Mouse (Mus musculus): ENCODE results near the gene Pik3ip1. TPM values are rescaled to one million over a fixed set of nuclear protein-coding genes. Genes with fewer than 3 reads are reported as not detected.

Pik3ip1 gene
- polyA plus RNA-seq, 1 experiment from 2014 or later, result 25.5 TPM

DNA sequence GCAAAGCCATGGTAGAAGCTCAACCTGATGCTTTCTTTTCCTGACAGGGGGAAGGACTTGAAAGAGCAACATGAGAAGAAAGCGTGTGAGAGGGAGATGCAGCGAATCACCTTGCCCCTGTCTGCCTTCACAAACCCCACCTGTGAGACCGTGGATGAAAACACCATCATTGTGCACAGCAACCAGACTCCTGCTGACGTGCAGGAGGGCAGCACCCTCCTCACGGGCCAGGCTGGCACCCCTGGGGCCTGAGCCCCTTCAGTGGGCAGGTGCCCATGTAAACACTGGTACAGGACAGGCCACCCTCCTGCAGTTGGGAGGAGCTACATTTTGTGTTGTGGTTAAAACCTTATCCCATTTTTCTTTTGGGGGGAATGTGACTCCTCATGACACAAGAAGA, 11.3 kb downstream of the Pik3ip1 start:
- Histone ChIP-seq H3K9ac (replicated peaks; ENCODE audit: low read depth) (no peak overlapping the region), H3K27me3 (replicated peaks; ENCODE audit: insufficient read depth, low read length) (no peaks in the 10 kb centered on the region), H3K27ac (ENCODE audit: low read length) (no peak overlapping the region), H3K4me3 (ENCODE audit: low read depth, low read length) (no peak overlapping the region), H3K4me2 (replicated peaks; ENCODE audit: low read depth, low read length) (no peak overlapping the region), H3K9me3 (ENCODE audit: low read length) (no peaks in the 10 kb centered on the region), H3K36me3 (ENCODE audit: insufficient read depth, low read length) (0 out of 2 replicates have a peak, but pooled peaks cover 4% of the 10 kb centered on the region), H3K4me1 (ENCODE audit: insufficient read depth, low read depth, low read length) (peaks cover 7% of the 10 kb centered on the region; the same call in 1 of the 2 replicates)
- no peak for ATAC-seq
- DNase-seq (ENCODE audit: low spot score), result no peak
- TF ChIP-seq CTCF (IDR thresholded peaks at IDR 0.05), result no peak
- no peak for TF ChIP-seq EP300 (IDR thresholded peaks at IDR 0.05)
- 72% methylated on average over 5 of the region's 5 CpGs for WGBS

DNA sequence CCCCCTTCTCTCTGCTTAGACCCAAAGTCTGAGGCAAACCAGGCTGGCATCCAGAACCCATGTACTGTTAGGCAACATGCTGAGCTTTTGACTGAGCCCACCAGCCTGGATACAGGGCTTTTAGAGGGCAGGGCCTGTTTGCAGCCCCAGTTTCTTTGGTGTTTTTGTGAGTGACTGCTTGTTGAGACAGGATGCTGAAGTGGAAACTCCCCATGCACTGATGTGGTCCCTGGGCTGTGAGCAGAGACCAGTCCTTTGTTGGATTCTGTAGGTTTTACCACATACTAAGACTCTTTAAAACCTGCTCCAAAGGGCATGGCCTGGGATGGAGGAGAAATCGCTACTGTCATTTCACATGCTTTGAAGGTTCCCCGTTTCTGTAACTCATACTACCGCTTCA, 14.7 kb downstream of the Pik3ip1 start:
- Histone ChIP-seq H3K36me3 (ENCODE audit: insufficient read depth, low read length) (peaks cover 4% of the 10 kb centered on the region; the same call in 1 of the 2 replicates), H3K4me3 (ENCODE audit: low read depth, low read length) (no peak overlapping the region), H3K9me3 (ENCODE audit: low read length) (no peaks in the 10 kb centered on the region), H3K4me1 (ENCODE audit: insufficient read depth, low read depth, low read length) (peaks cover 13% of the 10 kb centered on the region), H3K9ac (replicated peaks; ENCODE audit: low read depth) (no peak overlapping the region), H3K4me2 (replicated peaks; ENCODE audit: low read depth, low read length) (no peak overlapping the region), H3K27me3 (replicated peaks; ENCODE audit: insufficient read depth, low read length) (no peaks in the 10 kb centered on the region), H3K27ac (ENCODE audit: low read length) (no peak overlapping the region)
- ATAC-seq (no peak), DNase-seq (ENCODE audit: low spot score) (no peak)
- TF ChIP-seq CTCF (IDR thresholded peaks at IDR 0.05) (no peak), EP300 (IDR thresholded peaks at IDR 0.05) (no peak)
- WGBS, result 93% methylated on average over 3 of the region's 3 CpGs

DNA sequence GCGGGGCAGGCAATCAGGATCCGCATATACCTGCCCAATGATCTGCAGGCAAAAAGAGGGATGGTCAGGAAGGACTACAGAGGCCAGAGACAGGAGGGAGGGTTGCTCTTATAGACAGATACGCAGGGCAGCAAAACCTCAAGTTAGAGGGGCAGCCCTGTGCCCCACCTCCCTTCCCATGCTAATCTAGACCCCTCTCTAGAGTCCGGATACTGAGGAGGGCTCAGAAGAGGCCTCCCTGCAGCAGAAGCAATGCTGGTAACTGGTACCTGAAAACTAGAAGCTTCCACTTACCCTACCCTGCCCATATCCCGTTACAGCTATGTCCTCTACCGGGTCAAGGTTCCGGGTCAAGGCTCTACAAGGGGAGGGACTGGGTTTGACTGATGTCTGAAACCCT, 16.1 kb downstream of the Pik3ip1 start:
- no peak overlapping the region for H3K4me2 ChIP-seq (replicated peaks; ENCODE audit: low read depth, low read length)
- no peak for ATAC-seq
- WGBS, result 95% methylated on average over 7 of the region's 7 CpGs
- peaks cover 10% of the 10 kb centered on the region; the same call in 1 of the 2 replicates for H3K36me3 ChIP-seq (ENCODE audit: insufficient read depth, low read length)
- DNase-seq (ENCODE audit: low spot score), result no peak
- no peak overlapping the region for H3K27ac ChIP-seq (ENCODE audit: low read length)
- H3K4me1 ChIP-seq (ENCODE audit: insufficient read depth, low read depth, low read length), result peaks cover 13% of the 10 kb centered on the region
- no peak overlapping the region for H3K9ac ChIP-seq (replicated peaks; ENCODE audit: low read depth)
- H3K4me3 ChIP-seq (ENCODE audit: low read depth, low read length), result no peak overlapping the region
- no peaks in the 10 kb centered on the region for H3K9me3 ChIP-seq (ENCODE audit: low read length)
- H3K27me3 ChIP-seq (replicated peaks; ENCODE audit: insufficient read depth, low read length), result no peaks in the 10 kb centered on the region
- TF ChIP-seq CTCF (IDR thresholded peaks at IDR 0.05) (no peak), EP300 (IDR thresholded peaks at IDR 0.05) (no peak)

DNA sequence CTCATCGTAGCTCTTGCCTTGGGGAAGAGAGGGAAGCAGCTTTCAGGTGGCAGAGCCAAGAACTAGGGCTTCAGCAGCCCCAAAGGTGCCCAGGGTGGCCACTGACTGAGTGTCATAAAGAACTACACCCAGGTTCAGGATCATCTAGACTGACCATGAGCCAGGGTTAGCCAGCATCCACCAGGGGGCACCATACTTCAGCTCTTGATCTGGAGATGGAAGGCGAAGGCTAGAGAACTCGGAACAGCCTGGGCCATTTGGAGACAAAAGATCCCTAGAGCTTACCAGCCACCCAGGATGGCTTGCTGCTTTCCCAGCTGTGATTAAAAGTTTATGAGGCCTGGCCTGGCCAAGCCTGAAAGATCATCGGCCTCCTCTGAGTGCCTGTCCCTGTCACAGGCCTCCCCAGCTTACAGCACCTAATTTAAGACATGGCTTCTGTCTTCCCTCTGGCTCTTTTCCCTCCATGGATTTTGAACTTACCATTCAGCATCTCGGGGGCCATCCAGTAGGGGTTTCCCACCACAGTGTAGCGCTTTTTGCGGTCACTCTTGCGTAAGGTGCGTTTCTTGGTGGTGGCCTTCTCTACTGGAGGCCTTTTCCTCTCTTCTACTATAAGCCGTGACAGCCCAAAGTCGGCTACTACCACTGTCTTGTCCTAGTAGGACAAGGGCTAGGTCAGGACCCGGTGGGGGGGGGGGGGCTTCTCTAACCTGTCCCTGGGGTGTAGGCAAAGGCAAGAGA, 17.1 kb downstream of the Pik3ip1 start:
- 0 out of 2 replicates have a peak overlapping the region, but pooled peaks have one; percentile 51 for H3K27ac ChIP-seq (ENCODE audit: low read length)
- H3K27me3 ChIP-seq (replicated peaks; ENCODE audit: insufficient read depth, low read length), result no peaks in the 10 kb centered on the region
- H3K9ac ChIP-seq (replicated peaks; ENCODE audit: low read depth), result no peak overlapping the region
- H3K36me3 ChIP-seq (ENCODE audit: insufficient read depth, low read length), result peaks cover 17% of the 10 kb centered on the region
- ATAC-seq (peak; percentile 79), DNase-seq (ENCODE audit: low spot score) (peak; percentile 92)
- peaks cover 13% of the 10 kb centered on the region for H3K4me1 ChIP-seq (ENCODE audit: insufficient read depth, low read depth, low read length)
- WGBS, result 60% methylated on average over 12 of the region's 12 CpGs
- H3K9me3 ChIP-seq (ENCODE audit: low read length), result no peaks in the 10 kb centered on the region
- no peak overlapping the region for H3K4me3 ChIP-seq (ENCODE audit: low read depth, low read length)
- no peak for TF ChIP-seq EP300 (IDR thresholded peaks at IDR 0.05)
- peak; percentile 90 for TF ChIP-seq CTCF (IDR thresholded peaks at IDR 0.05)
- no peak overlapping the region for H3K4me2 ChIP-seq (replicated peaks; ENCODE audit: low read depth, low read length)

DNA sequence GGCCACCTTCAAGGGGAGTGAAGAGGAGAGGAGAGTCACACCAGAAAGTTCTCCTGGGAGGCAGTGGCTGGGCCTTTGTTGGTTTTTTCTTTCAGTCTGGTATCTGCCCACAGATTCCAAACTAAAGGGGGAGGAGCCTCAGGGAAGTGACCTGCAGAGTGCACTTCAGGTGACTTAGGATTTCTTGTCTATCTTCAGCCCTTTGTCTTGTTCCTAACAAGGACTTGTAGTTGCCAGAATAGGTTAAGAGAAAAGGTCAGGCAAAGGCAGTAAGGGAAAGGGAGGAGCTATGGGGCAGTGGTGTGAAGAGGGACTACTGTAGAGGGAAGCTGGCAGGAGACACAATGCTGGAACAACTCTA, 17.6 kb downstream of the Pik3ip1 start:
- H3K27me3 ChIP-seq (replicated peaks; ENCODE audit: insufficient read depth, low read length), result no peaks in the 10 kb centered on the region
- peaks cover 18% of the 10 kb centered on the region for H3K36me3 ChIP-seq (ENCODE audit: insufficient read depth, low read length)
- H3K4me2 ChIP-seq (replicated peaks; ENCODE audit: low read depth, low read length), result no peak overlapping the region
- H3K9me3 ChIP-seq (ENCODE audit: low read length), result no peaks in the 10 kb centered on the region
- no peak overlapping the region for H3K9ac ChIP-seq (replicated peaks; ENCODE audit: low read depth)
- H3K27ac ChIP-seq (ENCODE audit: low read length), result 0 out of 2 replicates have a peak overlapping the region, but pooled peaks have one; percentile 51
- no peak for DNase-seq (ENCODE audit: low spot score)
- peaks cover 13% of the 10 kb centered on the region for H3K4me1 ChIP-seq (ENCODE audit: insufficient read depth, low read depth, low read length)
- no peak overlapping the region for H3K4me3 ChIP-seq (ENCODE audit: low read depth, low read length)
- no peak for TF ChIP-seq EP300 (IDR thresholded peaks at IDR 0.05)
- TF ChIP-seq CTCF (IDR thresholded peaks at IDR 0.05), result no peak
- no peak for ATAC-seq

DNA sequence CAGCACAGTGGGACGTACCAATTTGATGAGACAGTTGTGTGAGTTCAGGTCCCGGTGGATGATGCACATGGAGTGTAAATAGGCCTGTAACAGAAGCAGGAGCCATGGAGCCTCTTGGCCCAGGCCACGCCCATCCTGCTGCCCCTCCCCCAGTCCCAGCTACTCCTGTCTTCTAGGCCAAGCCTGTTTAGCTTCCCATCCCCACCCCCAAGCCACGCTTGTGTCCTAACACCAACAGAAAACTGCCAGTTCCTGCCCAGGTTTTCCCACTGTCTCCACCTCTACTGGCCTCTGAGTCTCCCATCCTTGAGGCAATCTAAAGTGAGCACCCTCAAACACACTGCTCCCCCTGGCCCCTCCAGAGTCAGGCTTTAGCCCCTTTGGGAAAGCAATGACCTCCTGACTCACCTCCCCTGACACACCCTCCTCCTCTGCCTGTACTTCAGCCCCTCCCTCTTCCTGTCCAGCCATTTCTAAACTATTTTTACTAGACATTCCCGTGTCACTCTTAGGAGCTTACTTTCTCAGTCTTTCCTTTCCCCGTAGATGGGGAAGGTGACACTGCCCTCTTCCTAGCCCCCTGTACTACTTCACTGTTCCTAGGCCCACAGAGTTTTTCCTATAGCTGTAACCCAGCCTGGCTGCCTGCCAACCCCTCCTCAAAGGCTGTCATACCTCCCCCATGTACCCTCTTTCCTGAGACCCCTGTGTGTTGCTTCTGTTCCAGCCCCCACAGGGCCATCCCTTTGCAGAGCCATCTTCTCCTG, 18.6 kb downstream of the Pik3ip1 start:
- H3K27ac ChIP-seq (ENCODE audit: low read length), result peak overlapping the region; percentile 59
- H3K4me2 ChIP-seq (replicated peaks; ENCODE audit: low read depth, low read length), result no peak overlapping the region
- 24% methylated on average over 6 of the region's 6 CpGs for WGBS
- no peak for TF ChIP-seq CTCF (IDR thresholded peaks at IDR 0.05)
- no peak for TF ChIP-seq EP300 (IDR thresholded peaks at IDR 0.05)
- peaks cover 13% of the 10 kb centered on the region for H3K4me1 ChIP-seq (ENCODE audit: insufficient read depth, low read depth, low read length)
- H3K36me3 ChIP-seq (ENCODE audit: insufficient read depth, low read length), result peaks cover 23% of the 10 kb centered on the region
- H3K4me3 ChIP-seq (ENCODE audit: low read depth, low read length), result no peak overlapping the region
- DNase-seq (ENCODE audit: low spot score) (peak; percentile 53), ATAC-seq (peak; percentile 52)
- H3K9me3 ChIP-seq (ENCODE audit: low read length), result no peaks in the 10 kb centered on the region
- H3K9ac ChIP-seq (replicated peaks; ENCODE audit: low read depth), result 0 out of 2 replicates have a peak overlapping the region, but pooled peaks have one; percentile 16
- H3K27me3 ChIP-seq (replicated peaks; ENCODE audit: insufficient read depth, low read length), result no peaks in the 10 kb centered on the region

Measured in lung, postnatal 0 days (tissue).